Mouse (Mus musculus) forebrain, embryonic 12.5 days (tissue): ENCODE data around the gene Psph. TPM values are rescaled to one million over a fixed set of nuclear protein-coding genes. Genes with fewer than 3 reads are reported as not detected.
A peak's percentile ranks its signal among the peaks of the same experiment; 100 is the strongest.
"Not testable (repeated sequence)": the region's sequence is repeated elsewhere in the genome, so short reads cannot be mapped to it uniquely, and the experiment has no call there.

Experiments used
- ATAC-seq: fragments of 200-750 bp; cut with Nextera tagmentation; 2 replicates; pipeline ENCODE4 v1.8.0; 2017; ENCODE audit warnings: moderate TSS enrichment; ENCODE audit not compliant: low FRiP score
- H3K27ac ChIP-seq: fragments of 300-500 bp; sonication (generic); 2 replicates; pipeline ENCODE4 v1.5.1; 2016; ENCODE audit warnings: mild to moderate bottlenecking
- H3K27me3 ChIP-seq: fragments of 300-500 bp; sonication (generic); 2 replicates; pipeline ENCODE4 v1.6.1; 2016; ENCODE audit warnings: mild to moderate bottlenecking
- H3K36me3 ChIP-seq: fragments of 300-500 bp; sonication (generic); replicated peaks from 2 replicates; pipeline ENCODE4 v1.6.1; 2016; ENCODE audit warnings: mild to moderate bottlenecking
- H3K4me1 ChIP-seq: fragments of 300-500 bp; sonication (generic); 2 replicates; pipeline ENCODE4 v1.6.1; 2016
- H3K4me2 ChIP-seq: fragments of 300-500 bp; sonication (generic); 2 replicates; pipeline ENCODE4 v1.6.1; 2016; ENCODE audit warnings: mild to moderate bottlenecking, moderate library complexity
- H3K4me3 ChIP-seq: fragments of 300-500 bp; sonication (generic); replicated peaks from 2 replicates; pipeline ENCODE4 v1.5.1; 2016; ENCODE audit warnings: mild to moderate bottlenecking
- H3K9ac ChIP-seq: fragments of 300-500 bp; sonication (generic); 2 replicates; pipeline ENCODE4 v1.6.1; 2016; ENCODE audit warnings: mild to moderate bottlenecking
- H3K9me3 ChIP-seq: fragments of 300-500 bp; sonication (generic); 2 replicates; pipeline ENCODE4 v1.6.1; 2016
- WGBS: fragments of 180-500 bp; shearing (Covaris S2); methylation state at CpG from one replicate; pipeline ENCODE4 v1.1.7; 2016; 5-methylcytosine and 5-hydroxymethylcytosine counted together
- polyA plus RNA-seq: library from polyadenylated mRNA; unstranded; fragments of >200 nt; fragmentation: Nextera tagmentation; extraction: Ambion mirVana; gene quantifications from 2 replicates; pipeline ENCODE4 v1.2.1, GENCODE M21; 2016

Gene Psph
- polyA plus RNA-seq, result 42.8 and 47.3 TPM in 2 replicates

GRCm38 (mm10) chr5:129786818-129787790 is at the start of gene Psph:
Gene Psph, minus strand, starts transcription at chr5:129787449.
- Histone ChIP-seq H3K4me1 (peaks cover 20% of the 10 kb centered on the region), H3K9ac (peak within 1 kb of the TSS; percentile 89), H3K9me3 (no peaks in the 10 kb centered on the region), H3K27me3 (no peaks in the 10 kb centered on the region), H3K4me2 (peak within 1 kb of the TSS; percentile 78), H3K27ac (peak within 1 kb of the TSS; percentile 99), H3K36me3 (peaks cover 33% of the 10 kb centered on the region), H3K4me3 (peak within 1 kb of the TSS; percentile 93)
- ATAC-seq, result peak; percentile 99
- under 1% methylated on average over 73 of the region's 73 CpGs for WGBS

- Histone ChIP-seq H3K4me1 (peaks cover 20% of the 10 kb centered on the region), H3K36me3 (peaks cover 57% of the 10 kb centered on the region)
- ATAC-seq, H3K9ac ChIP-seq, H3K4me2 ChIP-seq, H3K4me3 ChIP-seq, H3K9me3 ChIP-seq, H3K27ac ChIP-seq, H3K27me3 ChIP-seq: not testable (repeated sequence)
- WGBS, result 96% methylated on average over 7 of the region's 8 CpGs
Measured at GRCm38 (mm10) chr5:129790591-129790990, 3.3 kb upstream of the Psph start.

GRCm38 (mm10) chr5:129787818-129788593 is 757 bp upstream of the Psph start:
- peak overlapping the region; percentile 78 for H3K4me2 ChIP-seq
- 15% methylated on average over 11 of the region's 11 CpGs for WGBS
- peaks cover 20% of the 10 kb centered on the region for H3K4me1 ChIP-seq
- ATAC-seq, result no peak
- H3K9me3 ChIP-seq, result no peaks in the 10 kb centered on the region
- H3K36me3 ChIP-seq, result peaks cover 42% of the 10 kb centered on the region
- H3K9ac ChIP-seq, result peak overlapping the region; percentile 89
- H3K4me3 ChIP-seq, result peak overlapping the region; percentile 93
- peak overlapping the region; percentile 82; the same call in 1 of the 2 replicates for H3K27ac ChIP-seq
- no peaks in the 10 kb centered on the region for H3K27me3 ChIP-seq

GRCm38 (mm10) chr5:129786161-129786560 is 1.1 kb downstream of the Psph start:
- peak overlapping the region; percentile 93 for H3K4me3 ChIP-seq
- peak overlapping the region; percentile 69 for H3K9ac ChIP-seq
- 81% methylated on average over 6 of the region's 6 CpGs for WGBS
- no peak for ATAC-seq
- H3K27me3 ChIP-seq, result no peaks in the 10 kb centered on the region
- peaks cover 20% of the 10 kb centered on the region for H3K4me1 ChIP-seq
- no peaks in the 10 kb centered on the region for H3K9me3 ChIP-seq
- peak overlapping the region; percentile 78 for H3K4me2 ChIP-seq
- peaks cover 25% of the 10 kb centered on the region for H3K36me3 ChIP-seq
- H3K27ac ChIP-seq, result peak overlapping the region; percentile 99

- Histone ChIP-seq H3K9me3 (no peaks in the 10 kb centered on the region), H3K4me1 (peaks cover 20% of the 10 kb centered on the region), H3K27me3 (no peaks in the 10 kb centered on the region), H3K9ac (no peak overlapping the region), H3K4me3 (no peak overlapping the region), H3K27ac (no peak overlapping the region), H3K36me3 (peaks cover 19% of the 10 kb centered on the region), H3K4me2 (no peak overlapping the region)
- ATAC-seq, result no peak
- 89% methylated on average over 5 of the region's 5 CpGs for WGBS
Measured at GRCm38 (mm10) chr5:129785235-129785870, 1.9 kb downstream of the Psph start.

GRCm38 (mm10) chr5:129782211-129782610 is 5.0 kb downstream of the Psph start:
- Histone ChIP-seq H3K27ac (no peak overlapping the region), H3K4me1 (peaks cover 17% of the 10 kb centered on the region), H3K36me3 (no peaks in the 10 kb centered on the region), H3K9me3 (no peaks in the 10 kb centered on the region), H3K9ac (no peak overlapping the region), H3K4me2 (no peak overlapping the region), H3K27me3 (no peaks in the 10 kb centered on the region), H3K4me3 (no peak overlapping the region)
- 53% methylated on average over 3 of the region's 3 CpGs for WGBS
- no peak for ATAC-seq

- Histone ChIP-seq H3K36me3 (no peaks in the 10 kb centered on the region), H3K4me2 (no peak overlapping the region), H3K27ac (no peak overlapping the region), H3K9me3 (no peaks in the 10 kb centered on the region), H3K4me3 (no peak overlapping the region), H3K4me1 (peaks cover 13% of the 10 kb centered on the region), H3K9ac (no peak overlapping the region), H3K27me3 (no peaks in the 10 kb centered on the region)
- ATAC-seq, result no peak
- WGBS, result 93% methylated on average over 3 of the region's 3 CpGs
Measured at GRCm38 (mm10) chr5:129780131-129780530, 7.1 kb downstream of the Psph start.

- WGBS, result 2% methylated on average over 32 of the region's 32 CpGs
- ATAC-seq, result peak; percentile 83
- Histone ChIP-seq H3K9ac (peak overlapping the region; percentile 58), H3K27ac (0 out of 2 replicates have a peak overlapping the region, but pooled peaks have one; percentile 5), H3K9me3 (no peaks in the 10 kb centered on the region), H3K4me1 (peaks cover 13% of the 10 kb centered on the region), H3K4me3 (peak overlapping the region; percentile 51), H3K4me2 (peak overlapping the region; percentile 65), H3K36me3 (no peaks in the 10 kb centered on the region), H3K27me3 (no peaks in the 10 kb centered on the region)
Measured at GRCm38 (mm10) chr5:129778996-129779716, 8.1 kb downstream of the Psph start.

GRCm38 (mm10) chr5:129778348-129778995 is 8.8 kb downstream of the Psph start:
- no peaks in the 10 kb centered on the region for H3K9me3 ChIP-seq
- H3K36me3 ChIP-seq, result no peaks in the 10 kb centered on the region
- WGBS, result 41% methylated on average over 11 of the region's 11 CpGs
- H3K4me3 ChIP-seq, result peak overlapping the region; percentile 51
- H3K4me1 ChIP-seq, result peaks cover 13% of the 10 kb centered on the region
- ATAC-seq, result no peak
- H3K4me2 ChIP-seq, result peak overlapping the region; percentile 65
- H3K9ac ChIP-seq, result peak overlapping the region; percentile 58
- no peaks in the 10 kb centered on the region for H3K27me3 ChIP-seq
- 0 out of 2 replicates have a peak overlapping the region, but pooled peaks have one; percentile 5 for H3K27ac ChIP-seq

- Histone ChIP-seq H3K4me2 (no peak overlapping the region), H3K27me3 (no peaks in the 10 kb centered on the region), H3K9ac (no peak overlapping the region), H3K4me1 (peaks cover 13% of the 10 kb centered on the region), H3K36me3 (no peaks in the 10 kb centered on the region), H3K4me3 (no peak overlapping the region), H3K27ac (no peak overlapping the region), H3K9me3 (no peaks in the 10 kb centered on the region)
- WGBS, result 87% methylated on average over 3 of the region's 3 CpGs
- no peak for ATAC-seq
Measured at GRCm38 (mm10) chr5:129774661-129775060, 12.6 kb downstream of the Psph start.

- not testable (repeated sequence) for H3K4me1 ChIP-seq, H3K27me3 ChIP-seq, H3K9ac ChIP-seq, H3K4me3 ChIP-seq, H3K36me3 ChIP-seq, H3K27ac ChIP-seq, H3K9me3 ChIP-seq, ATAC-seq, H3K4me2 ChIP-seq
- 91% methylated on average over 4 of the region's 4 CpGs for WGBS
Measured at GRCm38 (mm10) chr5:129773330-129773729, 13.9 kb downstream of the Psph start.
